Mouse (Mus musculus): ENCODE measurements at regions not wholly inside any gene's neighbourhood (a gene's known extent, or its start where the extent isn't known, plus 50 kb on each side); places are given as distances from the start of the nearest gene placed in this dataset.

DNA sequence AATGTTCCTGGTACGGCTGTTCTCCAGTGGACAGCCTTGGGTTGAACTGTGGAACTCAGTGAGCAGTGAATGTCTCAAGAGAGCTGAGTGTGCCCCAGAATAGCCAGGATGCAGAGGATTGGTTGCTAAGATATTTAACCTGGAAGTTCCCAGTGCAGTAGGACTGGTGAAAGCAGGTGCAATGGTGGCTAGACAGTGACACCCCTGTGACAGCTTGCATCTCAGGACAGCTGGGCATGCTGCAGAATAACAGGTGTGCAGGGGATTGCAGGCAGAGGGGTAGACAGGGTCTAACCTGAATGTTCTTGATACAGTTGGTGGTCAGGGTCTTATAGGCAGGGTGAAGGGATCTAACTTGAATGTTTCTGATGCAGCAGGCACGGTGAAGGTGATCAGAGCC is 223.0 kb downstream of the Pabpc4l start:
- in situ Hi-C loops (cut with MboI, MseI): no loop called here

DNA sequence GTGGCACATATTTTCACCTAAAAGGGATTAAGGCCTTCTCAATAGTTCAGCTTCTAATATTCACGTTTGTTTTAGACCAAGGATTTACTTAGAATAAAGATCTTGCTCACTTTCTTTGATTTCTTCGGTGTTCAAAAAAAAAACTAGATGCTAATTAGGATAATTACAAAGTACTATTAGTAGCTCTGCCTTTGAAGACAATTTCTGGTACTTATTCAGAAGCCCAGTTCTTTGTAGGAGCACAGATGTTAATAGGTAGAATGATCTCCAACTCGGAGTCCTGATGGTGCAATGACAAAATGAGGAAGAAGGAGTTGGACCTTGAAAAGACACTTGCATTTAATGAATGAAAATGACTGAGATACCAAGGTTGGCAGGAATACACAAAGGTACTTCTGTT is 242.3 kb downstream of the Pabpc4l start:
- in situ Hi-C loops (cut with MboI, MseI): no loop called here

DNA sequence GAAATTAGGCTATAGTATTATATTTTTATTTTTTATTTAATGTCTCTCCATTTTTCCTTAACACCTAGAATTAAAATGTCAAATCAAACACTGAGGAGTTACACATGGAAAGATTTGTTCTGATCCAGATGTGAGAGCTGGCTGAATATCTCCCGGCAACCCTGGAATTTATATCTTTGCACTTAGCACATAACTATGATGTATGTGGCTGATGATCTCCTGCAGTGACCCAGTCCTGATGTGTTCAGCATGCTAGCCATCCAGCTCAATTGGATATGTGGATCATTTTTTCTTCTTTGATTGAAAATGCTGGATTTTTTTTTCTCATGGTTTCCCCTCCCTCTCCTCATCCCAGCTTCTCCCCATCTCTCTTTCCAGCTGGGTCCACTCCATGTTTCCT is 252.8 kb downstream of the Pabpc4l start:
- in situ Hi-C loops (cut with MboI, MseI): loop anchor here (5.0 kb wide), 1 partner anchor 37 kb away; no protein-coding TSS in a partner anchor

DNA sequence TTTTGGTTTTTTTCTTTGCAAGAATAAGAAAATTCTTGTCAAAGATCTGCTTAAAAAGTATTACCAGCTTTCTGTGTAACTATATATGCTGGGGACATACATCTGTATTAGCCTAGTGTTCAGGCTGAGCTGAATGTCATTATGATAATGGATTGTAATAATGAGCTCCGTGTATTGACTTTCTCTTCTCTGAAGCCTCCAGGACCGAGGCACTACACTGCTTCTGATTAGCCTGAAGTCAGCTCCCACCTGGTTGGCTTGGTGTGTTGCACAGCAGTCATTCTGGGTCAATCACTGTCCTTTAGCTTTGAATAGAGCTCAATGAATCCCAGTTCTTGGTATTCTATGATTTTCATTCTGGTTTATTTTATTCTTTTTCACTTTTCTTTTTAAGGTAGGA is 253.3 kb downstream of the Pabpc4l start:
- in situ Hi-C loops (cut with MboI, MseI): loop anchor here (5.0 kb wide), 1 partner anchor 38 kb away; no protein-coding TSS in a partner anchor

DNA sequence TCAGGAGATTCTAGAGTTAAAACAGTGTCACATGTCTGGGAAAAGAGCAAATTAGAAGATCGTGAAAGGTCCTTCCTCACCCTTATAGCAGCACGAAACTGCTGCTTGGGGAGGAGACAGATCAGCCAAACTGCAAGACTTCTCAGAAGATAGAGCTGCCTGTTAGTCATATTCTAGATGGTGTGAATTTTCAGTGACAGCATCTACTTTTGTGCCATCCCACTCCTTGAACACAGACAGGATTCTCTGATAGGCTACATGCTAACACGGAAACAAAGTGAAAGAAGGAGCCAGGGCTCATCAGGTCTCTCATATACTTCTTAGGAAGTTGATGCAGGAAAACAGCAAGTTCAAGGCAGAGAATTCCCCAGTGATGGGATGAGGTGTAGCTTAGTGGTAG is 273.5 kb downstream of the Pabpc4l start:
- in situ Hi-C loops (cut with MboI, MseI): no loop called here

DNA sequence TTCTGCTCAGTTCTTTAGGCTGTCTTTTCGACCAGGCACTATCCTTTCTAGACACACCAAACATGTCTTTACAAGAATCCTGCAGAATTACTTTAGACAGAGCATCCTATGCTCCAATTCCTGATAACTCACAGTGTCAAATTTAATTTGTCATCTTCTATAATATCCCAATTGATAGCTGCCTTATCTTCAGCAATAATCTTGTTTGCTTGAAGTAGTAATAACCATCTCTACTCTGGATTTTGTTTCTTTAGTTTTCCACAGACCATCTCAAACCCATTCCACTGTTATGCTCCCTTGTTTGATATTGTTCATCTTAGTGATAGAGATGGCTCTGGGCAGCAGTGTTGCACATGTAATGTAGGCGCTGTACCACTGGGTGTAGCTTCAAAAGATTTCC is 297.6 kb downstream of the Pabpc4l start:
- in situ Hi-C loops (cut with MboI, MseI): no loop called here
